Mouse (Mus musculus) embryonic facial prominence, embryonic 13.5 days (tissue): ENCODE measurements around the gene Abca2. TPM values are rescaled to one million over a fixed set of nuclear protein-coding genes. Genes with fewer than 3 reads are reported as not detected.

Experiments used
- ATAC-seq: fragments of 200-750 bp; cut with Nextera tagmentation; 2 replicates; pipeline ENCODE4 v1.8.0; 2017; ENCODE audit warnings: low read depth; ENCODE audit not compliant: insufficient number of reproducible peaks, insufficient read depth, low FRiP score, low TSS enrichment
- H3K27ac ChIP-seq: fragments of 300-500 bp; sonication (generic); 2 replicates; pipeline ENCODE4 v1.5.1; 2015; ENCODE audit warnings: moderate library complexity, mild to moderate bottlenecking, inconsistent platforms
- H3K27me3 ChIP-seq: fragments of 300-500 bp; sonication (generic); 2 replicates; pipeline ENCODE4 v1.6.1; 2015; ENCODE audit warnings: mild to moderate bottlenecking, inconsistent platforms
- H3K36me3 ChIP-seq: fragments of 300-500 bp; sonication (generic); 2 replicates; pipeline ENCODE4 v1.6.1; 2015; ENCODE audit warnings: mild to moderate bottlenecking, inconsistent platforms
- H3K4me1 ChIP-seq: fragments of 300-500 bp; sonication (generic); 2 replicates; pipeline ENCODE4 v1.6.1; 2015; ENCODE audit warnings: inconsistent platforms
- H3K4me2 ChIP-seq: fragments of 300-500 bp; sonication (generic); 2 replicates; pipeline ENCODE4 v1.6.1; 2015; ENCODE audit warnings: moderate library complexity, mild to moderate bottlenecking, inconsistent platforms
- H3K4me3 ChIP-seq: fragments of 300-500 bp; sonication (generic); 2 replicates; pipeline ENCODE4 v1.5.1; 2015; ENCODE audit warnings: mild to moderate bottlenecking, inconsistent platforms
- H3K9ac ChIP-seq: fragments of 300-500 bp; sonication (generic); 2 replicates; pipeline ENCODE4 v1.6.1; 2015; ENCODE audit warnings: mild to moderate bottlenecking, inconsistent platforms
- H3K9me3 ChIP-seq: fragments of 300-500 bp; sonication (generic); 2 replicates; pipeline ENCODE4 v1.6.1; 2016; ENCODE audit warnings: inconsistent platforms
- WGBS: fragments of 180-500 bp; shearing (Covaris S2); methylation state at CpG from one replicate; pipeline ENCODE4 v1.1.7; 2015; ENCODE audit warnings: mixed read lengths; 5-methylcytosine and 5-hydroxymethylcytosine counted together
- polyA plus RNA-seq: library from polyadenylated mRNA; unstranded; fragments of >200 nt; fragmentation: Nextera tagmentation; extraction: Ambion mirVana; gene quantifications from 2 replicates; pipeline ENCODE4 v1.2.1, GENCODE M21; 2015

The Abca2 gene
- polyA plus RNA-seq, 1 experiment from 2014 or later = 2.9 TPM

GRCm38 (mm10) chr2:25450853-25451647 is 22.5 kb downstream of the Abca2 start:
- Histone ChIP-seq H3K4me2 (no peak overlapping the region), H3K9me3 (no peaks in the 10 kb centered on the region), H3K4me3 (no peak overlapping the region), H3K27ac (no peak overlapping the region), H3K36me3 (no peaks in the 10 kb centered on the region; the same call in 1 of the 2 replicates), H3K27me3 (no peaks in the 10 kb centered on the region), H3K4me1 (no peaks in the 10 kb centered on the region), H3K9ac (no peak overlapping the region)
- 79% methylated on average over 8 of the region's 8 CpGs for WGBS
- no peak for ATAC-seq

- Histone ChIP-seq H3K36me3 (peaks cover 8% of the 10 kb centered on the region; the same call in 1 of the 2 replicates), H3K9me3 (no peaks in the 10 kb centered on the region), H3K27me3 (no peaks in the 10 kb centered on the region), H3K4me1 (no peaks in the 10 kb centered on the region), H3K9ac (no peak overlapping the region), H3K4me2 (no peak overlapping the region), H3K27ac (no peak overlapping the region), H3K4me3 (no peak overlapping the region)
- ATAC-seq = no peak
- WGBS = 52% methylated on average over 1 of the region's 1 CpGs
These were observed 24.4 kb downstream of the Abca2 start for GRCm38 (mm10) chr2:25452951-25453350.

GRCm38 (mm10) chr2:25456205-25456953 is 27.9 kb downstream of the Abca2 start, which contains the start of gene Clic3:
Gene Clic3 (plus strand): TSS chr2:25456838.
- 59% methylated on average over 14 of the region's 14 CpGs for WGBS
- peaks cover 24% of the 10 kb centered on the region for H3K36me3 ChIP-seq

GRCm38 (mm10) chr2:25457022-25457896 is 28.8 kb downstream of the Abca2 start:
- no peaks in the 10 kb centered on the region for H3K27me3 ChIP-seq
- no peaks in the 10 kb centered on the region for H3K9me3 ChIP-seq
- H3K4me1 ChIP-seq = peaks cover 21% of the 10 kb centered on the region
- no peak for ATAC-seq
- peaks cover 24% of the 10 kb centered on the region for H3K36me3 ChIP-seq
- H3K9ac ChIP-seq = no peak overlapping the region
- no peak overlapping the region for H3K4me2 ChIP-seq
- no peak overlapping the region for H3K4me3 ChIP-seq
- WGBS = 83% methylated on average over 9 of the region's 9 CpGs
- H3K27ac ChIP-seq = no peak overlapping the region

More at GRCm38 (mm10) chr2:25456205-25456953, 27.9 kb downstream of the Abca2 start, which contains the start of gene Clic3:
- Histone ChIP-seq H3K27me3 (no peaks in the 10 kb centered on the region), H3K4me3 (no peak within 1 kb of the TSS), H3K9ac (no peak within 1 kb of the TSS), H3K9me3 (no peaks in the 10 kb centered on the region), H3K4me1 (peaks cover 18% of the 10 kb centered on the region), H3K27ac (no peak within 1 kb of the TSS), H3K4me2 (no peak within 1 kb of the TSS)
- no peak for ATAC-seq

GRCm38 (mm10) chr2:25458911-25459310 is 30.4 kb downstream of the Abca2 start:
- Histone ChIP-seq H3K4me3 (no peak overlapping the region), H3K9me3 (no peaks in the 10 kb centered on the region), H3K36me3 (peaks cover 24% of the 10 kb centered on the region), H3K9ac (no peak overlapping the region), H3K4me1 (peaks cover 21% of the 10 kb centered on the region), H3K27me3 (no peaks in the 10 kb centered on the region), H3K4me2 (0 out of 2 replicates have a peak overlapping the region, but pooled peaks have one; percentile 87), H3K27ac (no peak overlapping the region)
- WGBS = 78% methylated on average over 5 of the region's 5 CpGs
- ATAC-seq = no peak

GRCm38 (mm10) chr2:25460135-25460534 is 31.6 kb downstream of the Abca2 start:
- no peak for ATAC-seq
- H3K9me3 ChIP-seq = no peaks in the 10 kb centered on the region
- peak overlapping the region; percentile 72 for H3K4me3 ChIP-seq
- peaks cover 24% of the 10 kb centered on the region for H3K36me3 ChIP-seq
- no peaks in the 10 kb centered on the region for H3K27me3 ChIP-seq
- peak overlapping the region; percentile 87 for H3K4me2 ChIP-seq
- peak overlapping the region; percentile 85; the same call in 1 of the 2 replicates for H3K27ac ChIP-seq
- peak overlapping the region; percentile 81 for H3K9ac ChIP-seq
- peaks cover 21% of the 10 kb centered on the region for H3K4me1 ChIP-seq
- 36% methylated on average over 5 of the region's 5 CpGs for WGBS

- ATAC-seq = peak; percentile 89
- under 1% methylated on average over 48 of the region's 48 CpGs for WGBS
These were observed 32.2 kb downstream of the Abca2 start, which contains the start of gene Paxx for GRCm38 (mm10) chr2:25460551-25461309. Gene Paxx (minus strand): TSS chr2:25461094.

GRCm38 (mm10) chr2:25461407-25461806 is 32.9 kb downstream of the Abca2 start:
- H3K36me3 ChIP-seq = peaks cover 24% of the 10 kb centered on the region
- H3K9me3 ChIP-seq = no peaks in the 10 kb centered on the region
- peak overlapping the region; percentile 85 for H3K27ac ChIP-seq
- H3K27me3 ChIP-seq = no peaks in the 10 kb centered on the region
- H3K4me3 ChIP-seq = peak overlapping the region; percentile 72
- H3K4me2 ChIP-seq = peak overlapping the region; percentile 87
- H3K9ac ChIP-seq = peak overlapping the region; percentile 81
- 21% methylated on average over 3 of the region's 3 CpGs for WGBS
- peaks cover 26% of the 10 kb centered on the region for H3K4me1 ChIP-seq
- no peak for ATAC-seq

More at GRCm38 (mm10) chr2:25460551-25461309, 32.2 kb downstream of the Abca2 start, which contains the start of gene Paxx:
- peak within 1 kb of the TSS; percentile 72 for H3K4me3 ChIP-seq
- no peaks in the 10 kb centered on the region for H3K27me3 ChIP-seq
- peaks cover 24% of the 10 kb centered on the region for H3K36me3 ChIP-seq
- no peaks in the 10 kb centered on the region for H3K9me3 ChIP-seq
- H3K4me2 ChIP-seq = peak within 1 kb of the TSS; percentile 87
- peak within 1 kb of the TSS; percentile 81 for H3K9ac ChIP-seq
- H3K4me1 ChIP-seq = peaks cover 22% of the 10 kb centered on the region
- peak within 1 kb of the TSS; percentile 85 for H3K27ac ChIP-seq

GRCm38 (mm10) chr2:25463630-25464029 is 35.1 kb downstream of the Abca2 start:
- Histone ChIP-seq H3K4me2 (no peak overlapping the region), H3K4me3 (no peak overlapping the region)

GRCm38 (mm10) chr2:25465256-25465655 is 36.8 kb downstream of the Abca2 start:
- H3K9me3 ChIP-seq = no peaks in the 10 kb centered on the region
- H3K9ac ChIP-seq = no peak overlapping the region
- H3K4me1 ChIP-seq = peaks cover 21% of the 10 kb centered on the region
- WGBS = 84% methylated on average over 2 of the region's 2 CpGs
- no peaks in the 10 kb centered on the region for H3K36me3 ChIP-seq
- ATAC-seq = no peak
- peaks cover 3% of the 10 kb centered on the region; the same call in 1 of the 2 replicates for H3K27me3 ChIP-seq
- H3K4me3 ChIP-seq = no peak overlapping the region
- H3K4me2 ChIP-seq = no peak overlapping the region
- no peak overlapping the region for H3K27ac ChIP-seq

More at GRCm38 (mm10) chr2:25463630-25464029, 35.1 kb downstream of the Abca2 start:
- Histone ChIP-seq H3K4me1 (peaks cover 30% of the 10 kb centered on the region), H3K27me3 (no peaks in the 10 kb centered on the region), H3K9ac (no peak overlapping the region), H3K9me3 (no peaks in the 10 kb centered on the region), H3K27ac (no peak overlapping the region), H3K36me3 (peaks cover 9% of the 10 kb centered on the region)
- WGBS = 75% methylated on average over 3 of the region's 3 CpGs
- ATAC-seq = no peak
